ENCODE assay signal across 25 mouse cellular contexts in genomic region chr1:75349275-75349674, GRCm38 (mm10). TPM values are rescaled to one million over a fixed set of nuclear protein-coding genes. Genes with fewer than 3 reads are reported as not detected.
DNase-seq lines count a peak whose midpoint lies in the region; ATAC-seq and TF ChIP-seq lines count a peak whose summit lies in the region.
"Had no signal": no experiment of that assay in that cellular context is flagged by ENCODE, and none has a peak within 500 bp of the region (broad histone marks: within the 10 kb centered on the region; RNA-seq: fewer than 3 reads in every experiment).

No protein-coding gene starts in this region.

- no peak; the same call in 1 of the 2 replicates for ATAC-seq in heart, embryonic 14.5 days (ENCODE audit: insufficient number of reproducible peaks, insufficient read depth, low FRiP score, low read depth)
- ATAC-seq in lung, embryonic 14.5 days (ENCODE audit: insufficient read depth), result 0 out of 2 replicates have a peak, but pooled peaks have one; percentile 26
- ATAC-seq in stomach, embryonic 14.5 days (ENCODE audit: insufficient number of reproducible peaks, insufficient read depth, low FRiP score, low read depth), result 0 out of 2 replicates have a peak, but pooled peaks have one; percentile 36
- no peak for ATAC-seq in inflammation-experienced regulatory T-cells, adult 6 months
- ATAC-seq: forebrain, embryonic 15.5 days had no signal

- H3K9ac ChIP-seq in heart, embryonic 14.5 days (ENCODE audit: low read length), result peak overlapping the region; percentile 18
- no peak overlapping the region for H3K9ac ChIP-seq in lung, embryonic 14.5 days
- H3K9ac ChIP-seq in stomach, embryonic 14.5 days (replicated peaks; ENCODE audit: low read depth, low read length), result no peak overlapping the region
- H3K9ac ChIP-seq: forebrain, embryonic 15.5 days; hindbrain, embryonic 14.5 days; liver, embryonic 13.5 days; neural tube, embryonic 13.5 days had no signal

- intact Hi-C loops in heart, postnatal 36 days (cut with DNase I), result loop anchor here (5.0 kb wide), 1 partner anchor 38 kb away; no protein-coding TSS in a partner anchor

- H3K27me3 ChIP-seq in heart, embryonic 14.5 days (ENCODE audit: control insufficient read depth, insufficient read depth, low read length), result no peaks in the 10 kb centered on the region
- no peaks in the 10 kb centered on the region for H3K27me3 ChIP-seq in lung, embryonic 14.5 days (ENCODE audit: insufficient read depth, low read length)
- no peaks in the 10 kb centered on the region for H3K27me3 ChIP-seq in limb, embryonic 10.5 days (ENCODE audit: low read depth, poor library complexity, severe bottlenecking)
- no peaks in the 10 kb centered on the region for H3K27me3 ChIP-seq in stomach, embryonic 14.5 days (ENCODE audit: control insufficient read depth, insufficient read depth, low read length)
- H3K27me3 ChIP-seq: forebrain, embryonic 15.5 days had no signal

- no peak overlapping the region for H3K4me3 ChIP-seq in heart, embryonic 14.5 days (ENCODE audit: control insufficient read depth in 1 of 2, insufficient read depth in 1 of 2, low read depth in 1 of 2, low read length in 2 of 2)
- H3K4me3 ChIP-seq in lung, embryonic 14.5 days (ENCODE audit: low read depth, low read length), result no peak overlapping the region
- no peak overlapping the region for H3K4me3 ChIP-seq in limb, embryonic 10.5 days
- no peak overlapping the region for H3K4me3 ChIP-seq in stomach, embryonic 14.5 days (ENCODE audit: low read depth, low read length)
- H3K4me3 ChIP-seq: erythroblast, embryonic 14.5 days; forebrain, embryonic 15.5 days; layer of hippocampus, adult 2 months; left cerebral cortex, adult 2 months; liver, embryonic 13.5 days; megakaryocyte, embryonic 14.5 days; neural tube, embryonic 13.5 days had no signal

- peaks cover 45 to 56% of the 10 kb centered on the region in 2 experiments for H3K4me1 ChIP-seq in heart, embryonic 14.5 days (ENCODE audit: control insufficient read depth in 2 of 2, insufficient read depth in 2 of 2, low read length in 2 of 2)
- H3K4me1 ChIP-seq in lung, embryonic 14.5 days (ENCODE audit: insufficient read depth), result peaks cover 14% of the 10 kb centered on the region
- H3K4me1 ChIP-seq in limb, embryonic 10.5 days, result peaks cover 30% of the 10 kb centered on the region
- peaks cover 13% of the 10 kb centered on the region for H3K4me1 ChIP-seq in stomach, embryonic 14.5 days (ENCODE audit: control insufficient read depth, insufficient read depth, low read length)

- 23% methylated on average over 5 of the region's 5 CpGs for WGBS in heart, embryonic 14.5 days
- WGBS in lung, embryonic 14.5 days, result 29% methylated on average over 5 of the region's 5 CpGs
- 41% methylated on average over 5 of the region's 5 CpGs for WGBS in limb, embryonic 10.5 days
- WGBS in stomach, embryonic 14.5 days, result 37% methylated on average over 5 of the region's 5 CpGs

- no peak for TF ChIP-seq CTCF in lung, embryonic 14.5 days (IDR thresholded peaks at IDR 0.05; ENCODE audit: low read depth)

- no peak overlapping the region for H3K4me2 ChIP-seq in heart, embryonic 14.5 days (ENCODE audit: low read length)
- no peak overlapping the region for H3K4me2 ChIP-seq in lung, embryonic 14.5 days
- no peak overlapping the region for H3K4me2 ChIP-seq in stomach, embryonic 14.5 days (replicated peaks; ENCODE audit: low read depth, low read length)
- H3K4me2 ChIP-seq: forebrain, embryonic 15.5 days; hindbrain, embryonic 14.5 days; liver, embryonic 13.5 days; neural tube, embryonic 13.5 days had no signal

- DNase-seq in heart, postnatal 36 days, result no peak
- no peak for DNase-seq in lung, embryonic 14.5 days
- DNase-seq in lung, postnatal 14 days, result no peak
- no peak for DNase-seq in limb, embryonic 10.5 days (ENCODE audit: low spot score)
- DNase-seq in layer of hippocampus, adult 9-11 months, result no peak
- DNase-seq: adrenal gland, adult 2 months; cerebellum, adult 2 months; gastrocnemius, postnatal 36 days; kidney, adult 8-10 months; kidney, postnatal 14 days; left cerebral cortex, postnatal 4 days; liver, embryonic 13.5 days; midbrain, embryonic 14.5 days; right cerebral cortex, adult 18-20 months; thymus, adult 2 months had no signal

- no peaks in the 10 kb centered on the region for H3K9me3 ChIP-seq in heart, embryonic 14.5 days (ENCODE audit: control insufficient read depth, low read length)
- H3K9me3 ChIP-seq in lung, embryonic 14.5 days (ENCODE audit: low read depth, low read length), result no peaks in the 10 kb centered on the region
- H3K9me3 ChIP-seq in limb, embryonic 10.5 days (replicated peaks), result no peaks in the 10 kb centered on the region
- no peaks in the 10 kb centered on the region for H3K9me3 ChIP-seq in stomach, embryonic 14.5 days (ENCODE audit: control insufficient read depth, low read depth, low read length)
- H3K9me3 ChIP-seq: forebrain, embryonic 15.5 days; liver, embryonic 13.5 days; neural tube, embryonic 13.5 days had no signal

- peak overlapping the region; percentile 83 to 90 for H3K27ac ChIP-seq in heart, embryonic 14.5 days (replicated peaks in 1 of 2; ENCODE audit: control insufficient read depth in 1 of 2, insufficient read depth in 1 of 2, low read depth in 2 of 2, low read length in 2 of 2)
- H3K27ac ChIP-seq in lung, embryonic 14.5 days (ENCODE audit: low read depth), result peak overlapping the region; percentile 30; the same call in 1 of the 2 replicates
- peak overlapping the region; percentile 53; the same call in 1 of the 2 replicates for H3K27ac ChIP-seq in limb, embryonic 10.5 days
- H3K27ac ChIP-seq in stomach, embryonic 14.5 days (ENCODE audit: low read length), result no peak overlapping the region
- H3K27ac ChIP-seq: forebrain, embryonic 15.5 days; hindbrain, embryonic 14.5 days; layer of hippocampus, adult 2 months; left cerebral cortex, adult 2 months; liver, embryonic 13.5 days; neural tube, embryonic 13.5 days had no signal

- no peaks in the 10 kb centered on the region for H3K36me3 ChIP-seq in heart, embryonic 14.5 days (ENCODE audit: control insufficient read depth, insufficient read depth, low read length)
- no peaks in the 10 kb centered on the region for H3K36me3 ChIP-seq in lung, embryonic 14.5 days (ENCODE audit: insufficient read depth)
- no peaks in the 10 kb centered on the region for H3K36me3 ChIP-seq in limb, embryonic 10.5 days
- H3K36me3 ChIP-seq in stomach, embryonic 14.5 days (ENCODE audit: control insufficient read depth, insufficient read depth, low read length), result no peaks in the 10 kb centered on the region
- H3K36me3 ChIP-seq: forebrain, embryonic 15.5 days; liver, embryonic 13.5 days; neural tube, embryonic 13.5 days had no signal

RNA-seq across cellular contexts. Expression of gene Des, which starts 10.9 kb away (rescaled TPM):
- 351 and 377 TPM in 2 replicates for polyA plus RNA-seq in heart, embryonic 14.5 days (2014; fragmentation: Nextera tagmentation; extraction: Ambion mirVana)
- 1,000 to 10,000 TPM; 1,347 to 1,420 TPM for total RNA-seq in heart, postnatal 36 days (2021)
- 42.9 and 46.3 TPM in 2 replicates for polyA plus RNA-seq in lung, embryonic 14.5 days (2014; fragmentation: Nextera tagmentation; extraction: Ambion mirVana)
- polyA plus RNA-seq in limb, embryonic 10.5 days (2016; fragmentation: Nextera tagmentation; extraction: Ambion mirVana), result 6.2 and 7.8 TPM in 2 replicates
- polyA plus RNA-seq in stomach, embryonic 14.5 days (2014; fragmentation: Nextera tagmentation; extraction: Ambion mirVana), result 43.7 and 51.0 TPM in 2 replicates
- polyA plus RNA-seq in inflammation-experienced regulatory T-cells, adult 6 months (2017; shearing (Covaris generic)), result under 1 TPM in 1 of 3 experiments, not detected in 2; 0.64 TPM

RNA-seq across cellular contexts. Expression of gene Speg, which starts 25.8 kb away (rescaled TPM):
- 52.4 and 53.4 TPM in 2 replicates for polyA plus RNA-seq in heart, embryonic 14.5 days (2014; fragmentation: Nextera tagmentation; extraction: Ambion mirVana)
- total RNA-seq in heart, postnatal 36 days (2021), result 100 to 1,000 TPM; 120 to 128 TPM
- polyA plus RNA-seq in lung, embryonic 14.5 days (2014; fragmentation: Nextera tagmentation; extraction: Ambion mirVana), result 40.1 and 44.7 TPM in 2 replicates
- polyA plus RNA-seq in limb, embryonic 10.5 days (2016; fragmentation: Nextera tagmentation; extraction: Ambion mirVana), result 45.7 and 49.6 TPM in 2 replicates
- polyA plus RNA-seq in stomach, embryonic 14.5 days (2014; fragmentation: Nextera tagmentation; extraction: Ambion mirVana), result 53.8 and 54.9 TPM in 2 replicates
- polyA plus RNA-seq in inflammation-experienced regulatory T-cells, adult 6 months (2017; shearing (Covaris generic)), result under 1 TPM in 1 of 3 experiments, not detected in 2; 0.34 TPM

RNA-seq across cellular contexts. Expression of gene Dnpep, which starts 31.5 kb away (rescaled TPM):
- polyA plus RNA-seq in heart, embryonic 14.5 days (2014; fragmentation: Nextera tagmentation; extraction: Ambion mirVana), result 122 and 128 TPM in 2 replicates
- total RNA-seq in heart, postnatal 36 days (2021), result 10 to 100 TPM; 78.0 to 89.7 TPM
- 110 and 113 TPM in 2 replicates for polyA plus RNA-seq in lung, embryonic 14.5 days (2014; fragmentation: Nextera tagmentation; extraction: Ambion mirVana)
- 117 and 132 TPM in 2 replicates for polyA plus RNA-seq in limb, embryonic 10.5 days (2016; fragmentation: Nextera tagmentation; extraction: Ambion mirVana)
- 126 and 127 TPM in 2 replicates for polyA plus RNA-seq in stomach, embryonic 14.5 days (2014; fragmentation: Nextera tagmentation; extraction: Ambion mirVana)
- 10 to 100 TPM; 52.9 to 68.4 (median 62.8) TPM for polyA plus RNA-seq in inflammation-experienced regulatory T-cells, adult 6 months (2017; shearing (Covaris generic))

Comparison
In these comparisons a context has a peak if more than half of its experiments do, and no peak if none do; other contexts are left out.
1. ATAC-seq: peak in lung, embryonic 14.5 days (single experiment) and stomach, embryonic 14.5 days (single experiment); none in heart, embryonic 14.5 days (single experiment) and inflammation-experienced regulatory T-cells, adult 6 months (single experiment).
2. RNA of gene Speg, which starts 25.8 kb away (polyA plus RNA-seq): 53.8 to 54.9 TPM in stomach, embryonic 14.5 days, 52.4 to 53.4 TPM in heart, embryonic 14.5 days, 45.7 to 49.6 TPM in limb, embryonic 10.5 days and 40.1 to 44.7 TPM in lung, embryonic 14.5 days; 0.34 TPM in inflammation-experienced regulatory T-cells, adult 6 months; every median in the first group is over 10 times any median in the second.